Mouse (Mus musculus) kidney, adult 2 months (tissue): ENCODE measurements at regions not wholly inside any gene's neighbourhood (a gene's known extent, or its start where the extent isn't known, plus 50 kb on each side); places are given as distances from the start of the nearest gene placed in this dataset.

ENCODE experiments used
- CTCF ChIP-seq: fragments of 200-500 bp; conservative IDR thresholded peaks from 2 replicates; pipeline ENCODE4 v1.5.1; 2011; ENCODE audit warnings: low read depth, mild to moderate bottlenecking, control low read depth, low read length, moderate library complexity, mixed read lengths; ENCODE audit not compliant: insufficient read depth, insufficient read length
- POLR2A ChIP-seq: fragments of 200-500 bp; IDR thresholded peaks from one replicate; pipeline ENCODE4 v1.6.1; 2011; ENCODE audit warnings: low read depth, low read length, control low read depth

GRCm38 (mm10) chr13:54318601-54319000 is 52.5 kb upstream of the Cplx2 start:
- TF ChIP-seq CTCF = no peak
- no peak for TF ChIP-seq POLR2A
